Mouse (Mus musculus): Measurements from ENCODE around the gene Gnao1. TPM values are rescaled to one million over a fixed set of nuclear protein-coding genes. Genes with fewer than 3 reads are reported as not detected.

The Gnao1 gene
- polyA plus RNA-seq, 1 experiment from 2014 or later = 11.6 TPM

GRCm38 (mm10) chr8:94011076-94012012, 201.6 kb downstream of the Gnao1 start:
- Histone ChIP-seq H3K4me1 (ENCODE audit: control insufficient read depth, insufficient read depth, low read length) (peaks cover 29% of the 10 kb centered on the region), H3K27me3 (ENCODE audit: control insufficient read depth, insufficient read depth, low read length) (no peaks in the 10 kb centered on the region), H3K4me2 (ENCODE audit: low read depth, low read length) (peak overlapping the region; percentile 95), H3K27ac (ENCODE audit: low read length) (peak overlapping the region; percentile 94), H3K9me3 (replicated peaks; ENCODE audit: control insufficient read depth, low read length) (no peaks in the 10 kb centered on the region), H3K9ac (ENCODE audit: low read length) (peak overlapping the region; percentile 99), H3K36me3 (ENCODE audit: control insufficient read depth, insufficient read depth, low read length) (no peaks in the 10 kb centered on the region), H3K4me3 (replicated peaks; ENCODE audit: low read length) (peak overlapping the region; percentile 98)
- ATAC-seq (ENCODE audit: insufficient read depth, low FRiP score) = no peak
- WGBS = 2% methylated on average over 48 of the region's 48 CpGs

GRCm38 (mm10) chr8:94012013-94012951, 202.5 kb downstream of the Gnao1 start, which contains the start of gene Amfr:
Gene Amfr, minus strand, starts transcription at chr8:94012842.
- under 1% methylated on average over 110 of the region's 130 CpGs for WGBS
- ATAC-seq (ENCODE audit: insufficient read depth, low FRiP score) = peak; percentile 93

GRCm38 (mm10) chr8:94013026-94013612, 203.4 kb downstream of the Gnao1 start:
- Histone ChIP-seq H3K27me3 (ENCODE audit: control insufficient read depth, insufficient read depth, low read length) (no peaks in the 10 kb centered on the region), H3K9ac (ENCODE audit: low read length) (peak overlapping the region; percentile 99)
- WGBS = 26% methylated on average over 7 of the region's 7 CpGs

More at GRCm38 (mm10) chr8:94012013-94012951, 202.5 kb downstream of the Gnao1 start, which contains the start of gene Amfr:
- Histone ChIP-seq H3K27ac (ENCODE audit: low read length) (peak within 1 kb of the TSS; percentile 94), H3K4me2 (ENCODE audit: low read depth, low read length) (peak within 1 kb of the TSS; percentile 95), H3K9ac (ENCODE audit: low read length) (peak within 1 kb of the TSS; percentile 99), H3K27me3 (ENCODE audit: control insufficient read depth, insufficient read depth, low read length) (no peaks in the 10 kb centered on the region), H3K9me3 (replicated peaks; ENCODE audit: control insufficient read depth, low read length) (no peaks in the 10 kb centered on the region), H3K4me3 (replicated peaks; ENCODE audit: low read length) (peak within 1 kb of the TSS; percentile 98), H3K4me1 (ENCODE audit: control insufficient read depth, insufficient read depth, low read length) (peaks cover 29% of the 10 kb centered on the region), H3K36me3 (ENCODE audit: control insufficient read depth, insufficient read depth, low read length) (no peaks in the 10 kb centered on the region)

More at GRCm38 (mm10) chr8:94013026-94013612, 203.4 kb downstream of the Gnao1 start:
- peak overlapping the region; percentile 98 for H3K4me3 ChIP-seq (replicated peaks; ENCODE audit: low read length)
- peak overlapping the region; percentile 95 for H3K4me2 ChIP-seq (ENCODE audit: low read depth, low read length)
- H3K27ac ChIP-seq (ENCODE audit: low read length) = peak overlapping the region; percentile 94
- H3K9me3 ChIP-seq (replicated peaks; ENCODE audit: control insufficient read depth, low read length) = no peaks in the 10 kb centered on the region
- peaks cover 29% of the 10 kb centered on the region for H3K4me1 ChIP-seq (ENCODE audit: control insufficient read depth, insufficient read depth, low read length)
- ATAC-seq (ENCODE audit: insufficient read depth, low FRiP score) = no peak
- H3K36me3 ChIP-seq (ENCODE audit: control insufficient read depth, insufficient read depth, low read length) = no peaks in the 10 kb centered on the region

Small RNA genes within 50 kb of the gene (microRNA-seq; reads per million reads assigned to microRNA genes)
- gene Gm24159 = not detected

Other genes starting within 250 kb of the Gnao1 start
- 27.7 and 27.8 TPM in 2 replicates for gene Amfr, start 202.9 kb downstream of the Gnao1 start, polyA plus RNA-seq (2015; fragmentation: Nextera tagmentation; extraction: Ambion mirVana)
- 86.7 and 97.0 TPM in 2 replicates for gene Nudt21, start 227.1 kb downstream of the Gnao1 start, polyA plus RNA-seq (2015; fragmentation: Nextera tagmentation; extraction: Ambion mirVana)
- 15.5 and 16.1 TPM in 2 replicates for gene Ogfod1, start 227.2 kb downstream of the Gnao1 start, polyA plus RNA-seq (2015; fragmentation: Nextera tagmentation; extraction: Ambion mirVana)